Mouse (Mus musculus) heart, postnatal 0 days (tissue): ENCODE results near the gene Slc13a3.

ENCODE experiments used
- CTCF ChIP-seq: IDR thresholded peaks from 2 replicates; pipeline ENCODE4 v1.5.1; 2016; ENCODE audit warnings: antibody characterized with exemption, control low read depth, low read depth
- EP300 ChIP-seq: IDR thresholded peaks from 2 replicates; pipeline ENCODE4 v1.6.1; 2016; ENCODE audit warnings: antibody characterized with exemption, low read depth

- no peak for TF ChIP-seq CTCF
- TF ChIP-seq EP300, result no peak
These were observed 20.7 kb upstream of the Slc13a3 start for GRCm38 (mm10) chr2:165493587-165494210.
